Mouse (Mus musculus): ENCODE measurements at regions not wholly inside any gene's neighbourhood (a gene's known extent, or its start where the extent isn't known, plus 50 kb on each side); places are given as distances from the start of the nearest gene placed in this dataset.
"Not testable (repeated sequence)": the region's sequence is repeated elsewhere in the genome, so short reads cannot be mapped to it uniquely, and the experiment has no call there.

DNA sequence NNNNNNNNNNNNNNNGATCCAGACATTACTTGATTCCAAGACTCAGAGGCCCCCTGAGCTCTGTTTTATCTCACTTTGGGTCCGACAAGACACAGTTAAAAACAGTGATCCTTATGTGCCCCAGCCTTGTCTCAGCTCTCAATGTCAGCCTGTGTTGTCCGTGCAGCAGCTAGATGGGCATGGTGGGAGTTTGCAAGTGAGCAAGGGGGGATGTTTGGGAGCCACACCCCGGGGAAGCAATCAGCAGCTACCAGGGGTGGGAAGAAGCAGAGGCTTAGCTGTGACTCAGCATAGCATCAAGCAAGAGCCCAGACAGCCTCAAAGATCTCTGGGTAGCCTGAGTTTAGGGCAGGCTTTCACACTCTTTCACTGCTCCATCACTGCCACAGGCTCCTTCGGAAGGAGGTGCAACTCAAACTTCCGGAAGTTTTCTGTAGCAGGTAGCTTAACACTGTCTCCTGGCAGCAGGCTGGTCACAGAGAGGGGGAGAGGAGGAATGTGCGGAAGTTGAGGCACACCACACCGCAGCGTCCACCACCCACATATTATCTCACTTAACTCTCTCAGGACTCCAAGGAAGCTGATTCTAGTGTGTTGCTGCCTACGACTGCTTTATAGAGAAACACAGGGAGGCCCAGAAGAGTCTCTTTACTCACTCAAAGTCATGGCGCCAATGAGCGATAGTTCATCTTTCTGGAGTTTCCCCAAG lies 80.2 kb upstream of the Defb33 start:
- DNase-seq (ENCODE audit: low spot score) = peak; percentile 8

DNA sequence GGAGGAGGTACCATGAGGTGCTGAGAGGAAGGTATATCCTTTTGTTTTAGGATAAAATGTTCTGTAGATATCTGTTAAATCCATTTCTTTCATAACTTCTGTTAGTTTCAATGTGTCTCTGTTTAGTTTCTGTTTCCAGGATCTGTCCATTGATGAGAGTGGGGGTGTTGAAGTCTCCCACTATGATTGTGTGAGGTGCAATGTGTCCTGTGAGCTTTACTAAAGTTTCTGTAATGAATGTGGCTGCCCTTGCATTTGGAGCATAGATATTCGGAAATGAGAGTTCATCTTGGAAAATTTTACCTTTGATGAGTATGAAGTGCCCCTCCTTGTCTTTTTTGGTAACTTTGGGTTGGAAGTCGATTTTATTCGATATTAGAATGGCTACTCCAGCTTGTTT lies 79.0 kb upstream of the Defb33 start:
- not testable (repeated sequence) for DNase-seq (ENCODE audit: low spot score)

DNA sequence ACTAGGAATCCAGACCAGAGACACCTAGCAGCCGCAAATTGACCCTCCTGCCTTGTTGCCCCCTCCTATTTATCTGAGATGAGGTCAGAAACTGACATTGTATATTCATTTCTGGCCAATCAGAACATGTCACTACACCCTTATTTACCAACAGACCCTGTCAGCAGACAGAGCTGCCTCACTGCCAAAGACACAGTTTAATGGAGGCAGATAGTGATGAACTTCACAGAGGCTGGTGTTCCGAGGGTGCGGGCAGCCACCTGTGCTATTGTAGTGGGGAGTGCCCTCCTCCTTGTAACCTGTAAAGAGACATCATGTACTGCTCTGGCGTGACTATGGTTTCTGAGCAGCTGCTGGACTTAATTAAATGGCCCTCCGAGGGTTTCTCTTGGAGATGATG lies 70.0 kb upstream of the Defb33 start:
- DNase-seq (ENCODE audit: low spot score) = peak; percentile 34

DNA sequence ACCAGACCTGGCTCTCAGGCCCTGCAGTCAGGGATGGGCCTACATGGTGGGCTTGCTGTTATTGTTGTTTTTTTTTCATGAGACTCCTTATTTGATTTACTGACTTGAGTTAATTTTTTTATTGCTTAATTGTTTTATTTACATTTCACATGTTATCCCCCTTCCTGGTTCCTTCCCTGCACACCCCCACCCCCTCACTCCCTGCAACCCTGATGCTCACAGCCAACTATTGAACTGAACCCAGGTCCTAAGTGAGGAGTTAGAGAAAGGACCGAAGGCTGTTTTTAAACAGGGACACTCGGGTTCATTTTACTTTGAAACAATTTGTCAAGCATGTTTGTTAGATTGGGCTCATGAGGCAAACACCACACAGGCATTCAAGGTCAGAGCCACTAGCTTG lies 69.2 kb upstream of the Defb33 start:
- DNase-seq (ENCODE audit: low spot score) = peak; percentile 5

DNA sequence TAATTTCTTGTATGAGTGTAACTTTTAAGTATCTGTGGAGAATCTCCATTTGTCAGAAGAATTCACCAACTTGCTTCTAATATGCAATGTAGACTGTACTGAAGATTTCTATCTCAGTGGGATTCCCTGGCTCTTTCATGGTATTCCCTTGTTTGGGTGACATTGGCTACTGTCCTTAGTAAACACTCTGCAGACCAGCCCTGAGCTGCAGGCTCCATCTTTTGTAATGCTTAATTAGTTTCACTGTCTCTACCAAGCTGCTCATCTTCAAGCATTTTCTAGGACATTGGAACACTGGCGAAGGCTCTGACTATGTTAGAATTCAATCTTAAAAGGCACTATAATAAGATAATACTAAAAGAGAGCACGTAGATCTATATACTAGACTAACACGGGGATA lies 53.0 kb upstream of the Defb33 start:
- not testable (repeated sequence) for DNase-seq (ENCODE audit: low spot score)
